Mouse (Mus musculus) lung, postnatal 0 days (tissue): ENCODE measurements around the gene Gngt2.

ENCODE experiments used
- CTCF ChIP-seq: IDR thresholded peaks from 2 replicates; pipeline ENCODE4 v1.5.1; 2016; ENCODE audit warnings: antibody characterized with exemption, mild to moderate bottlenecking
- EP300 ChIP-seq: IDR thresholded peaks from 2 replicates; pipeline ENCODE4 v1.6.1; 2016; ENCODE audit warnings: antibody characterized with exemption, mild to moderate bottlenecking, control low read depth

DNA sequence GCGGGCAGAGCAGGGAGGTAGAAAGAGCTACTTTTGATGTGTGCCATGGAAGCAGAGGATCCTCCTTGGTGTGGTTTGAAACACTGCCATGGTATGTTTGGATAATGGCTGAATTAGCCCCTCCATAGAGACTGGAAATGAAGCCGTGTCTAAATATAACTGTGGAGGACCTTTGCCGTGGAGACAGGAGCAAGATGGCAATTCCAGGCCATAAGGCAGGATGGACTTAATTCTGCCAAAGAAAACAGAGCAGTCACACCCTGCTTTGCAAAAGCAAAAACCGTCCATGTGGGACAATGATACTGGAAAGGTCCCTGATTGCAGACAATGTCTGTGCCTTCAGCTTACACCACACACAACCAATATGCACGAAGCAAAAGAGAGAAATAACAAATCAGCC, 42.8 kb upstream of the Gngt2 start:
- TF ChIP-seq CTCF (no peak), EP300 (no peak)
